Mouse (Mus musculus): ENCODE measurements around the gene Gm20425. TPM values are rescaled to one million over a fixed set of nuclear protein-coding genes. Genes with fewer than 3 reads are reported as not detected.

The Gm20425 gene
- polyA plus RNA-seq, 1 experiment from 2014 or later = 1.1 TPM

- H3K4me3 ChIP-seq (replicated peaks) = no peak overlapping the region
- WGBS = 80% methylated on average over 6 of the region's 6 CpGs
Measured at GRCm38 (mm10) chr9:103239471-103239870, 9.4 kb upstream of the Gm20425 start.

GRCm38 (mm10) chr9:103234565-103235165 is 4.6 kb upstream of the Gm20425 start:
- ATAC-seq (ENCODE audit: insufficient number of reproducible peaks, insufficient read depth, low FRiP score, low TSS enrichment, low read depth) = no peak
- Histone ChIP-seq H3K4me3 (replicated peaks) (no peak overlapping the region), H3K4me2 (no peak overlapping the region), H3K27me3 (no peaks in the 10 kb centered on the region), H3K9me3 (no peaks in the 10 kb centered on the region), H3K36me3 (no peaks in the 10 kb centered on the region), H3K27ac (peak overlapping the region; percentile 53; the same call in 1 of the 2 replicates), H3K9ac (replicated peaks) (no peak overlapping the region), H3K4me1 (replicated peaks) (peaks cover 10% of the 10 kb centered on the region; the same call in 1 of the 2 replicates)
- 62% methylated on average over 7 of the region's 7 CpGs for WGBS

More at GRCm38 (mm10) chr9:103239471-103239870, 9.4 kb upstream of the Gm20425 start:
- ATAC-seq (ENCODE audit: insufficient number of reproducible peaks, insufficient read depth, low FRiP score, low TSS enrichment, low read depth) = no peak
- no peak overlapping the region for H3K27ac ChIP-seq
- H3K36me3 ChIP-seq = no peaks in the 10 kb centered on the region
- H3K9ac ChIP-seq (replicated peaks) = no peak overlapping the region
- H3K27me3 ChIP-seq = no peaks in the 10 kb centered on the region
- H3K9me3 ChIP-seq = no peaks in the 10 kb centered on the region
- H3K4me2 ChIP-seq = no peak overlapping the region
- peaks cover 5% of the 10 kb centered on the region; the same call in 1 of the 2 replicates for H3K4me1 ChIP-seq (replicated peaks)

- 80% methylated on average over 7 of the region's 7 CpGs for WGBS
Measured at GRCm38 (mm10) chr9:103234059-103234458, 4.0 kb upstream of the Gm20425 start.

GRCm38 (mm10) chr9:103233006-103233395 is 2.9 kb upstream of the Gm20425 start:
- Histone ChIP-seq H3K4me1 (replicated peaks) (peaks cover 10% of the 10 kb centered on the region; the same call in 1 of the 2 replicates), H3K36me3 (no peaks in the 10 kb centered on the region), H3K27me3 (no peaks in the 10 kb centered on the region), H3K9ac (replicated peaks) (no peak overlapping the region), H3K27ac (no peak overlapping the region), H3K4me2 (no peak overlapping the region), H3K4me3 (replicated peaks) (no peak overlapping the region), H3K9me3 (no peaks in the 10 kb centered on the region)
- no peak for ATAC-seq (ENCODE audit: insufficient number of reproducible peaks, insufficient read depth, low FRiP score, low TSS enrichment, low read depth)
- 61% methylated on average over 7 of the region's 7 CpGs for whole genome bisulfite sequencing

More at GRCm38 (mm10) chr9:103234059-103234458, 4.0 kb upstream of the Gm20425 start:
- no peak overlapping the region for H3K4me3 ChIP-seq (replicated peaks)
- H3K27ac ChIP-seq = peak overlapping the region; percentile 53; the same call in 1 of the 2 replicates
- no peaks in the 10 kb centered on the region for H3K27me3 ChIP-seq
- no peak overlapping the region for H3K9ac ChIP-seq (replicated peaks)
- no peaks in the 10 kb centered on the region for H3K36me3 ChIP-seq
- H3K4me2 ChIP-seq = no peak overlapping the region
- peaks cover 10% of the 10 kb centered on the region; the same call in 1 of the 2 replicates for H3K4me1 ChIP-seq (replicated peaks)
- no peak for ATAC-seq (ENCODE audit: insufficient number of reproducible peaks, insufficient read depth, low FRiP score, low TSS enrichment, low read depth)
- H3K9me3 ChIP-seq = no peaks in the 10 kb centered on the region

GRCm38 (mm10) chr9:103232232-103233005 is 2.3 kb upstream of the Gm20425 start:
- Histone ChIP-seq H3K9me3 (no peaks in the 10 kb centered on the region), H3K4me3 (replicated peaks) (no peak overlapping the region), H3K36me3 (no peaks in the 10 kb centered on the region), H3K27ac (no peak overlapping the region), H3K4me1 (replicated peaks) (peaks cover 10% of the 10 kb centered on the region; the same call in 1 of the 2 replicates), H3K9ac (replicated peaks) (no peak overlapping the region), H3K27me3 (no peaks in the 10 kb centered on the region), H3K4me2 (no peak overlapping the region)
- no peak for ATAC-seq (ENCODE audit: insufficient number of reproducible peaks, insufficient read depth, low FRiP score, low TSS enrichment, low read depth)
- WGBS = 86% methylated on average over 7 of the region's 7 CpGs

GRCm38 (mm10) chr9:103229037-103229867 is 855 bp downstream of the Gm20425 start:
- Histone ChIP-seq H3K9me3 (no peaks in the 10 kb centered on the region), H3K4me1 (replicated peaks) (peaks cover 5% of the 10 kb centered on the region; the same call in 1 of the 2 replicates), H3K4me2 (no peak overlapping the region), H3K9ac (replicated peaks) (no peak overlapping the region), H3K4me3 (replicated peaks) (no peak overlapping the region), H3K27ac (no peak overlapping the region), H3K36me3 (no peaks in the 10 kb centered on the region), H3K27me3 (no peaks in the 10 kb centered on the region)
- WGBS = 84% methylated on average over 15 of the region's 15 CpGs
- ATAC-seq (ENCODE audit: insufficient number of reproducible peaks, insufficient read depth, low FRiP score, low TSS enrichment, low read depth) = no peak

GRCm38 (mm10) chr9:103228370-103229003 is 1.6 kb downstream of the Gm20425 start:
- WGBS = 76% methylated on average over 13 of the region's 13 CpGs
- Histone ChIP-seq H3K4me3 (replicated peaks) (no peak overlapping the region), H3K36me3 (no peaks in the 10 kb centered on the region), H3K27me3 (no peaks in the 10 kb centered on the region), H3K27ac (no peak overlapping the region), H3K9me3 (no peaks in the 10 kb centered on the region), H3K9ac (replicated peaks) (no peak overlapping the region), H3K4me2 (no peak overlapping the region), H3K4me1 (replicated peaks) (peaks cover 5% of the 10 kb centered on the region; the same call in 1 of the 2 replicates)
- ATAC-seq (ENCODE audit: insufficient number of reproducible peaks, insufficient read depth, low FRiP score, low TSS enrichment, low read depth) = no peak

- H3K4me1 ChIP-seq (replicated peaks) = peaks cover under 1% of the 10 kb centered on the region; the same call in 1 of the 2 replicates
- no peak for ATAC-seq (ENCODE audit: insufficient number of reproducible peaks, insufficient read depth, low FRiP score, low TSS enrichment, low read depth)
- 91% methylated on average over 16 of the region's 16 CpGs for WGBS
- H3K36me3 ChIP-seq = no peaks in the 10 kb centered on the region
- no peak overlapping the region for H3K4me2 ChIP-seq
- H3K9ac ChIP-seq (replicated peaks) = no peak overlapping the region
- no peak overlapping the region for H3K4me3 ChIP-seq (replicated peaks)
- no peak overlapping the region for H3K27ac ChIP-seq
- H3K27me3 ChIP-seq = no peaks in the 10 kb centered on the region
- no peaks in the 10 kb centered on the region for H3K9me3 ChIP-seq
Measured at GRCm38 (mm10) chr9:103227760-103228159, 2.3 kb downstream of the Gm20425 start.

- WGBS = 91% methylated on average over 15 of the region's 15 CpGs
- H3K9me3 ChIP-seq = no peaks in the 10 kb centered on the region
- no peak for ATAC-seq (ENCODE audit: insufficient number of reproducible peaks, insufficient read depth, low FRiP score, low TSS enrichment, low read depth)
Measured at GRCm38 (mm10) chr9:103226806-103227205, 3.3 kb downstream of the Gm20425 start.

GRCm38 (mm10) chr9:103225464-103225863 is 4.6 kb downstream of the Gm20425 start:
- no peak for ATAC-seq (ENCODE audit: insufficient number of reproducible peaks, insufficient read depth, low FRiP score, low TSS enrichment, low read depth)
- Histone ChIP-seq H3K4me1 (replicated peaks) (no peaks in the 10 kb centered on the region; the same call in 1 of the 2 replicates), H3K27me3 (no peaks in the 10 kb centered on the region), H3K9ac (replicated peaks) (no peak overlapping the region), H3K36me3 (no peaks in the 10 kb centered on the region), H3K4me3 (replicated peaks) (no peak overlapping the region), H3K4me2 (no peak overlapping the region), H3K27ac (no peak overlapping the region), H3K9me3 (no peaks in the 10 kb centered on the region)
- 69% methylated on average over 3 of the region's 3 CpGs for WGBS

More at GRCm38 (mm10) chr9:103226806-103227205, 3.3 kb downstream of the Gm20425 start:
- no peak overlapping the region for H3K4me2 ChIP-seq
- no peak overlapping the region for H3K4me3 ChIP-seq (replicated peaks)
- no peak overlapping the region for H3K9ac ChIP-seq (replicated peaks)
- no peaks in the 10 kb centered on the region for H3K27me3 ChIP-seq
- no peaks in the 10 kb centered on the region for H3K36me3 ChIP-seq
- H3K27ac ChIP-seq = no peak overlapping the region
- no peaks in the 10 kb centered on the region; the same call in 1 of the 2 replicates for H3K4me1 ChIP-seq (replicated peaks)

Measured in limb, embryonic 12.5 days (tissue).